Mouse (Mus musculus): ENCODE results near the gene Hoxc9. TPM values are rescaled to one million over a fixed set of nuclear protein-coding genes. Genes with fewer than 3 reads are reported as not detected.

Hoxc9 gene
- total RNA-seq, 1 experiment: 0.54 TPM

GRCm38 (mm10) chr15:103024131-103024530 lies 47.9 kb downstream of the Hoxc9 start:
- H3K4me1 ChIP-seq (ENCODE audit: control insufficient read depth in 2 of 2, insufficient read depth in 2 of 2, low read length in 2 of 2, poor library complexity in 1 of 2): no peaks in the 10 kb centered on the region
- DNase-seq (ENCODE audit: low read depth, low spot score): no peak
- TF ChIP-seq HCFC1 (IDR thresholded peaks at IDR 0.05; ENCODE audit: borderline replicate concordance, insufficient read depth, low read length) (no peak), ZC3H11A (IDR thresholded peaks at IDR 0.05; ENCODE audit: borderline replicate concordance, low read depth, low read length) (no peak), CHD2 (IDR thresholded peaks at IDR 0.05; ENCODE audit: low read depth, low read length) (no peak), ZNF384 (IDR thresholded peaks at IDR 0.05; ENCODE audit: low read depth, low read length) (no peak), MAFK (IDR thresholded peaks at IDR 0.05; ENCODE audit: insufficient read depth, low read depth, low read length) (no peak)

GRCm38 (mm10) chr15:103027266-103028235 lies 51.3 kb downstream of the Hoxc9 start:
- in situ Hi-C loops (cut with MboI; ENCODE audit: low sequenced_read_pairs in 2 of 2, unreplicated experiment in 2 of 2): no loop called here
- Histone ChIP-seq H3K9me3 (ENCODE audit: control insufficient read depth, insufficient read depth, low read depth, low read length) (no peaks in the 10 kb centered on the region), H3K9ac (ENCODE audit: insufficient read depth, low read depth, low read length, poor library complexity, severe bottlenecking) (0 out of 2 replicates have a peak overlapping the region, but pooled peaks have one; percentile 4), H3K4me3 (ENCODE audit: insufficient read depth in 1 of 2, low read depth in 1 of 2, low read length in 2 of 2, poor library complexity in 1 of 2, severe bottlenecking in 1 of 2) (peak overlapping the region in 1 of 2 experiments; percentile 11; a peak in 1 of 4 replicates), H3K4me1 (ENCODE audit: control insufficient read depth in 2 of 2, insufficient read depth in 2 of 2, low read length in 2 of 2, poor library complexity in 1 of 2) (no peaks in the 10 kb centered on the region), H3K36me3 (ENCODE audit: control insufficient read depth, insufficient read depth, low read length, poor library complexity, severe bottlenecking) (no peaks in the 10 kb centered on the region), H3K27ac (ENCODE audit: insufficient read depth, low read depth, low read length, poor library complexity, severe bottlenecking) (no peak overlapping the region)
- TF ChIP-seq ZNF384 (IDR thresholded peaks at IDR 0.05; ENCODE audit: low read depth, low read length) (no peak), ZC3H11A (IDR thresholded peaks at IDR 0.05; ENCODE audit: borderline replicate concordance, low read depth, low read length) (no peak), HCFC1 (IDR thresholded peaks at IDR 0.05; ENCODE audit: borderline replicate concordance, insufficient read depth, low read length) (no peak), CHD2 (IDR thresholded peaks at IDR 0.05; ENCODE audit: low read depth, low read length) (no peak), MAFK (IDR thresholded peaks at IDR 0.05; ENCODE audit: insufficient read depth, low read depth, low read length) (no peak)
- no peak for DNase-seq (ENCODE audit: low read depth, low spot score)

More at GRCm38 (mm10) chr15:103024131-103024530, 47.9 kb downstream of the Hoxc9 start:
- in situ Hi-C loops (cut with MboI; ENCODE audit: low sequenced_read_pairs in 2 of 2, unreplicated experiment in 2 of 2): no loop called here
- Histone ChIP-seq H3K4me3 (ENCODE audit: insufficient read depth in 1 of 2, low read depth in 1 of 2, low read length in 2 of 2, poor library complexity in 1 of 2, severe bottlenecking in 1 of 2) (no peak overlapping the region), H3K9me3 (ENCODE audit: control insufficient read depth, insufficient read depth, low read depth, low read length) (no peaks in the 10 kb centered on the region), H3K27ac (ENCODE audit: insufficient read depth, low read depth, low read length, poor library complexity, severe bottlenecking) (no peak overlapping the region), H3K9ac (ENCODE audit: insufficient read depth, low read depth, low read length, poor library complexity, severe bottlenecking) (no peak overlapping the region), H3K36me3 (ENCODE audit: control insufficient read depth, insufficient read depth, low read length, poor library complexity, severe bottlenecking) (no peaks in the 10 kb centered on the region)

- Histone ChIP-seq H3K9ac (ENCODE audit: insufficient read depth, low read depth, low read length, poor library complexity, severe bottlenecking) (no peak overlapping the region), H3K4me1 (ENCODE audit: control insufficient read depth in 2 of 2, insufficient read depth in 2 of 2, low read length in 2 of 2, poor library complexity in 1 of 2) (no peaks in the 10 kb centered on the region), H3K27ac (ENCODE audit: insufficient read depth, low read depth, low read length, poor library complexity, severe bottlenecking) (no peak overlapping the region), H3K9me3 (ENCODE audit: control insufficient read depth, insufficient read depth, low read depth, low read length) (no peaks in the 10 kb centered on the region), H3K36me3 (ENCODE audit: control insufficient read depth, insufficient read depth, low read length, poor library complexity, severe bottlenecking) (no peaks in the 10 kb centered on the region), H3K4me3 (ENCODE audit: insufficient read depth in 1 of 2, low read depth in 1 of 2, low read length in 2 of 2, poor library complexity in 1 of 2, severe bottlenecking in 1 of 2) (no peak overlapping the region)
- in situ Hi-C loops (cut with MboI; ENCODE audit: low sequenced_read_pairs in 2 of 2, unreplicated experiment in 2 of 2): no loop called here
- TF ChIP-seq MAFK (IDR thresholded peaks at IDR 0.05; ENCODE audit: insufficient read depth, low read depth, low read length) (no peak), CHD2 (IDR thresholded peaks at IDR 0.05; ENCODE audit: low read depth, low read length) (no peak)
- DNase-seq (ENCODE audit: low read depth, low spot score): no peak
These were observed 52.8 kb downstream of the Hoxc9 start for GRCm38 (mm10) chr15:103028916-103029512.

GRCm38 (mm10) chr15:103030142-103030541 lies 53.9 kb downstream of the Hoxc9 start:
- Histone ChIP-seq H3K36me3 (ENCODE audit: control insufficient read depth, insufficient read depth, low read length, poor library complexity, severe bottlenecking) (no peaks in the 10 kb centered on the region), H3K4me1 (ENCODE audit: control insufficient read depth in 2 of 2, insufficient read depth in 2 of 2, low read length in 2 of 2, poor library complexity in 1 of 2) (0 out of 4 replicates have a peak, but pooled peaks cover 0 to 2% of the 10 kb centered on the region in 2 experiments), H3K9me3 (ENCODE audit: control insufficient read depth, insufficient read depth, low read depth, low read length) (no peaks in the 10 kb centered on the region), H3K9ac (ENCODE audit: insufficient read depth, low read depth, low read length, poor library complexity, severe bottlenecking) (no peak overlapping the region), H3K4me3 (ENCODE audit: insufficient read depth in 1 of 2, low read depth in 1 of 2, low read length in 2 of 2, poor library complexity in 1 of 2, severe bottlenecking in 1 of 2) (no peak overlapping the region), H3K27ac (ENCODE audit: insufficient read depth, low read depth, low read length, poor library complexity, severe bottlenecking) (no peak overlapping the region)
- TF ChIP-seq CHD2 (IDR thresholded peaks at IDR 0.05; ENCODE audit: low read depth, low read length) (no peak), MAFK (IDR thresholded peaks at IDR 0.05; ENCODE audit: insufficient read depth, low read depth, low read length) (no peak), ZNF384 (IDR thresholded peaks at IDR 0.05; ENCODE audit: low read depth, low read length) (no peak), ZC3H11A (IDR thresholded peaks at IDR 0.05; ENCODE audit: borderline replicate concordance, low read depth, low read length) (no peak)
- in situ Hi-C loops (cut with MboI; ENCODE audit: low sequenced_read_pairs in 2 of 2, unreplicated experiment in 2 of 2): no loop called here
- no peak for DNase-seq (ENCODE audit: low read depth, low spot score)

Data from ES-E14 (cell line).